Mouse (Mus musculus) v-Abl transformed pro-B cells (cell line): ENCODE results near the gene Nup54.

Experiments used
- in situ Hi-C, 2 experiments: fragments of 400-800 bp; cut with MboI; formaldehyde crosslinking; loops; one replicate each; pipeline ENCODE4 v1.15.1; 2025; ENCODE audit not compliant: unreplicated experiment in 2 of 2

Gene Nup54

GRCm38 (mm10) chr5:92383747-92384146, 51.3 kb downstream of the Nup54 start:
- in situ Hi-C loops = loop anchor here (5.0 to 25.0 kb wide), 7 partner anchors 71 to 1721 kb away; partner anchors contain the start of gene Sdad1 (in 1 of the 2)

GRCm38 (mm10) chr5:92382349-92382679, 52.7 kb downstream of the Nup54 start:
- in situ Hi-C loops = loop anchor here (5.0 to 25.0 kb wide), 7 partner anchors 70 to 1720 kb away; partner anchors contain the start of gene Sdad1 (in 1 of the 2)

DNA sequence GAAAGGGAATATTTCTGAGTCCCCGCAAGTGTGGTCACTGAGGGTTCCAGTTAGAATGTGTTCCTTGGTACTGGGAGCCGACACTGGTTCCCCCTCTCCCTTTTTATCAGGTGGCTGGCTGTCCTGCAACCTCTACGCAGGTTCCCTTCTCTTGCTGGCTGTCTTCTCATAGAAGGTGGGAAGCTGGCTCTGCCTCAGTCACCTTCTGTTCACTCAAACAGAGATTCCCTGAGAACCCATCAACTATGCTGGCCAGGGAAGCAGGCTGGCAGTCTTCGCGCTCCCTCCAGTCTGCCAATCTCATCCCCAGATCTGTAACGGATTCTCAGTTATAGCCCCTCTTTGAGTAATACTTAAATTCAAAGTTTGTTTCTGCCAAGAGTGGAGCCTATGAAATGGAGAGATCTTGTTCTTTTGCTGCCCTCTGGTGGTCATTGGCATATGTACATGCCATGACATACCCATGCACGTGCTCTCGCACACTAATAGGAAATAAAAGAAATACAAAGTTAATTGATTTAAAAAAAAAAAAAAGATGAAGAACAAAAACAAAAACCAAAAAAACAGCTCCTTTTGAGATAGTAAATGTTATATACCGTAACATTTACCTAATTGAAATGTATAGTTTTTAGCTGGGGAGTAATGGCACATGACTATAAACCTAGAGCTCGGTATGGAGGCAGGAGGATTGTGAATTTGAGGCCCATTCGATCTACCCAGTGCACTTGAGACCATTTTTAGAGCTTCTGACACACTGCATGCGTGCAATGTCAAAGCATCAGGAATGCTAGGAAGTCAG, 53.3 kb downstream of the Nup54 start:
- in situ Hi-C loops = loop anchor here (5.0 to 25.0 kb wide), 7 partner anchors 69 to 1719 kb away; partner anchors contain the start of gene Sdad1 (in 1 of the 2)

GRCm38 (mm10) chr5:92376795-92377405, 58.1 kb downstream of the Nup54 start:
- in situ Hi-C loops = loop anchor here (5.0 to 25.0 kb wide), 4 partner anchors 65 to 1715 kb away; partner anchors contain the start of gene Sdad1 (in 1 of the 2)

GRCm38 (mm10) chr5:92375368-92375767, 59.7 kb downstream of the Nup54 start:
- in situ Hi-C loops = loop anchor here (5.0 to 25.0 kb wide), 4 partner anchors 63 to 1713 kb away; partner anchors contain the start of gene Sdad1 (in 1 of the 2)

DNA sequence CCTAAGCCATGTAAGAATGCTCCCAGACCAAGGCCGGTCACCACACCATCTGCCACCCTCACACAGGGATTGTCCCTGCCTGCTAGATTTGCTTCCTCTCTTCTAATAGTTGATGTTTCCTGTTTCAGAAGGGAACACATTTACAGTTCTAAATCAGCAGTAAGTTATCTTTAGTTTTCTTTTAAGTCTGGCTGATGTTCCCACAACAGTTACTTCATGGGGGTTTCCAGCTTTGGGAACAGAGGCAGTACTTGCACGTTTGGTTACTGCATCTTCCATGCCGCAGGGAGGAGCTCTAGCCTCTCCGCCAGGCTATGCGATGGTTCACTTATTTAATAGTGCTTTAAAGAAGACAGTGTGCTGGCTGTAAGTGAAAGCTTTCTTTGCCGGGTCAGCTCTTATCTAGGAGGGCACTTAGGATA, 60.3 kb downstream of the Nup54 start:
- in situ Hi-C loops = loop anchor here (5.0 to 25.0 kb wide), 4 partner anchors 62 to 1712 kb away; partner anchors contain the start of gene Sdad1 (in 1 of the 2)

DNA sequence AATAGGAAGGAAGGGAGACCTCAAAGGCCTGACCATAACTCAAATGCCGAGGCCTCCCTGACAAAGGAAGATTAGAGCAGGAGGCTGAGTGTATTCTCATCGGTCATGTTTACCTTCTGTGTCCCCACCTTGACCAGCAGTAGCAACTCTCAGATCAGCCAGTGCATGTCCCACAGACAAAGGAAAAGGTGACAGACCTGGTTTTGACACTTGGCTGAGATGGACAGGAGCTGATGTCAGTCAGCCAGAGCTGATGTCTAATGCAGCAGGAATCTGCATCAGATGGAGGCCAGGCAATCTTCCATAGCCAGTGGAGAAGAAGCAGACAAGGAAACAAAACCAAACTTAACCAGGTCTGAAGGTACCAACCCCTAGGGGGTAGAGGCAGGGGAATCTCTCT, 62.4 kb downstream of the Nup54 start:
- in situ Hi-C loops = loop anchor here in 1 of 2 experiments (10.0 kb wide), 1 partner anchor 178 kb away; no protein-coding TSS in a partner anchor

DNA sequence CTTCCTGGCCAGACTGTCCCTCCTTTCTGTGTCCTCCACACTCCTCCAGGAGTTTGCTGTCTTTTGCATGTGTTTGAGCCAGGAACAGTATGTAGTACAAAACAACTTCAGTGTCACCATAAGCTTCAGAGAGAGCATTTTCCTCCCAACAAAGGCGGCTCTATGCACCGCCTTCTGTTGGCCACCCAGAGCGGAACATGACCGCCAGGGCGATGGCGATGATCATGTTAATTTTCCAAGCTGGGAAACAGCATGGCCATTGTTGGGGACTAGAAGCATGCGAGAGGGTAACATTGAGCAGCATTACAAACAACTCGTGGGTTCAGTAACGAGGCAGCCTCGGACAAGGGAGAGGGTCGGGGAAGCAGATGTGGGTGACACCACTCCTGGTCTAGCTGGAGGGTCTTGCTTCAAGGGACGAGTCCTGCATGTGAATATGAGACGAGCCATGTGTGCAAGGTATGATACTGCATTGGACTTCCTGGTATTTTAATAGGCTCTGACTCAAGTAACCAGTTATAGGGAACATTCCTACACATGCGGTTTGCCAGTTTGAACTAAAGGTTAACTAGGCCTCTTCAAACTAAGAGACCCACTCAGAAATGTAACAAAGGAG, 63.5 kb downstream of the Nup54 start:
- in situ Hi-C loops = loop anchor here in 1 of 2 experiments (10.0 kb wide), 1 partner anchor 177 kb away; no protein-coding TSS in a partner anchor

GRCm38 (mm10) chr5:92370891-92371290, 64.1 kb downstream of the Nup54 start:
- in situ Hi-C loops = loop anchor here in 1 of 2 experiments (10.0 kb wide), 1 partner anchor 176 kb away; no protein-coding TSS in a partner anchor

GRCm38 (mm10) chr5:92370392-92370791, 64.6 kb downstream of the Nup54 start:
- in situ Hi-C loops = loop anchor here in 1 of 2 experiments (10.0 kb wide), 1 partner anchor 176 kb away; no protein-coding TSS in a partner anchor

DNA sequence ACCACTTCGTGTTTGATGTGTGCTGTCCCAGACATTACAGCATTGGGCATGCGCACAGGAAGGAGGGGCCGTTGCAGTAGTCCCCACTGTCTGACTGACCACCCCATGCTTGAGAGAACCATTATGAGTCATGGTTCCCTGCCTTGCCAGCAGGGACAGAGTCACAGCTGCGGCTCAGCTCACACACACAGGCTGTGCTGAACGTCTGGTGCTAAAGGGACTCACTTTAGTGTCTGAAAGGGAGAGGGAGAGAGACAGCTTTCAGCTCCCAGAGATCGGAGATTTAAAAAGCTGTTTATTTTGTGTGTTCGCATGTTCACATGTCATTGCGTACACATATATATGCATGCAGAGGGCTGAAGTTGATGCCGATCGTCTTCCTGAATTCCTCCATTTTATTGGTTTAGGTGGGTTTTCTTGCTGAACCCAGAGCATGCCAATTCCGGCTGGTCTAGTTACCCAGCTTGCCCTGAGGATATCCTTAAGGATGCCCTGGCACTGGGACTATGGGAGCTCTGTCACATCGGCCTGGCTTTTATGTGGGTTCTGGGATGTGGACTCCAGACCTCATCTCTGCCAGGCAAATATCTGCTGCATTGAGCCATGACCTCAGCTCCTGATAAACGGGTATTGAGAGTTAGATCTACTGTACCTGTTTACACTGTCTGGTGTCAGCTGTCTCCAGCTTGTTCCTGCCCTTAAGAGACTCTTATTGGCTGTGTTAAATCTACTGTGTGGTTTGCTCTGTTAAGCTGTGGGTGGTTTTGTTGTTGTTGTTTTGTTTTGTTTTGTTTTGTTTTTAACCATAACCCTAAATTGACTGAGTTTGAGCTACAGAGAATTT, 65.6 kb downstream of the Nup54 start:
- in situ Hi-C loops = no loop called here

DNA sequence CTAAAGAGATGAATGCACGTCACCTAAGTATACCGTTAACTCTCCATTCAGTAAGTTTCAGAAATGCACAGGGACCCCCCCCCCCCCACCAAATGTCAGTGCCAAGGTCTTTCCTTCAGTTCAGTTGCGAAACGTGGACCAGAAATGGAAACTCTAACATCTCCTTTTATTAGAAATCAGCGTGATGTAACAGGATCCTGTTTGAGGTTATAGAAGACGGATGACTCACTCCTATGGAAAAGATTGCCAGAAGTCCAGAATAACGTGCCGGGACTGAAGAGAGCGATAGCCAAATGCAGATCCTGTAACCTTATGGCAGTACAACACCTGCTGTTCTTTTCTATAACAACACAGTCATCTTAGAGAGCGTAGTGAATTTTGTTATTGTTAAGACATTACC, 66.6 kb downstream of the Nup54 start:
- in situ Hi-C loops = no loop called here

- in situ Hi-C loops = no loop called here
Observed at GRCm38 (mm10) chr5:92366565-92366964, 68.5 kb downstream of the Nup54 start.
